Mouse (Mus musculus) lung, embryonic 16.5 days (tissue): ENCODE measurements around the gene Gm3625. TPM values are rescaled to one million over a fixed set of nuclear protein-coding genes. Genes with fewer than 3 reads are reported as not detected.

Source experiments
- ATAC-seq: fragments of 200-750 bp; cut with Nextera tagmentation; 2 replicates; pipeline ENCODE4 v1.8.0; 2017; ENCODE audit warnings: low read depth, mild to moderate bottlenecking, moderate library complexity
- H3K27ac ChIP-seq: fragments of 300-500 bp; sonication (generic); 2 replicates; pipeline ENCODE4 v1.5.1; 2014; ENCODE audit warnings: mild to moderate bottlenecking, control low read depth, low read length
- H3K27me3 ChIP-seq: fragments of 300-500 bp; sonication (generic); 2 replicates; pipeline ENCODE4 v1.6.1; 2014; ENCODE audit warnings: low read depth, low read length, mixed read lengths; ENCODE audit not compliant: control insufficient read depth, insufficient read depth
- H3K36me3 ChIP-seq: fragments of 300-500 bp; sonication (generic); 2 replicates; pipeline ENCODE4 v1.6.1; 2014; ENCODE audit warnings: low read length; ENCODE audit not compliant: control insufficient read depth, insufficient read depth
- H3K4me1 ChIP-seq: fragments of 300-500 bp; sonication (generic); replicated peaks from 2 replicates; pipeline ENCODE4 v1.6.1; 2014; ENCODE audit warnings: low read length, mixed read lengths; ENCODE audit not compliant: control insufficient read depth, insufficient read depth
- H3K4me2 ChIP-seq: fragments of 300-500 bp; sonication (generic); 2 replicates; pipeline ENCODE4 v1.6.1; 2014; ENCODE audit warnings: low read depth, low read length, control low read depth
- H3K4me3 ChIP-seq: fragments of 300-500 bp; sonication (generic); 2 replicates; pipeline ENCODE4 v1.5.1; 2014; ENCODE audit warnings: mild to moderate bottlenecking, low read length, control low read depth
- H3K9ac ChIP-seq: fragments of 300-500 bp; sonication (generic); 2 replicates; pipeline ENCODE4 v1.6.1; 2014; ENCODE audit warnings: low read length, control low read depth
- H3K9me3 ChIP-seq: fragments of 300-500 bp; sonication (generic); 2 replicates; pipeline ENCODE4 v1.6.1; 2016; ENCODE audit warnings: low read length; ENCODE audit not compliant: control insufficient read depth
- WGBS: fragments of 180-500 bp; shearing (Covaris S2); extraction: QIAGEN DNeasy Blood & Tissue Kit; methylation state at CpG from one replicate; pipeline ENCODE4 v1.1.7; 2014; 5-methylcytosine and 5-hydroxymethylcytosine counted together
- polyA plus RNA-seq: library from polyadenylated mRNA; unstranded; fragments of >200 nt; fragmentation: Nextera tagmentation; extraction: Ambion mirVana; gene quantifications from 2 replicates; pipeline ENCODE4 v1.2.1, GENCODE M21; 2015

Gene Gm3625
- polyA plus RNA-seq, 1 experiment from 2014 or later = not detected

DNA sequence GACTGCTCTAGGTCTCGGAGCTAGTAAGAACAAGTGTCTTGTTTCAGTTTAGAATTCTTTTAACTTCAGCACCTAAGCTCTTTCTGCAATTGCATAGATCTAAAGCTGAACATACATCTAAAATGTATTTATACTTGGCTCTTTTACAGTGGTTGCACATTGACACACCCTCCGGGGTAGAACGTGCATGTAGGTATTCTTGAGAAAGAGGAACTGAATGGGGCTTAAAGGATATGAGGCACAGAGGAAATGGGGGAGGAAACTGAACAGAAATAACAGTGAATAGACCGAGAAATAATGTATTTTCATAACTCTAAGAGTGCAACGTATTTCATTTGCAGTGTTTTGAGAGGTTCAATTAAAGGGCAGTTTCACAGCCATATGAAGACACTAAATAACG is 2.3 kb upstream of the Gm3625 start:
- no peaks in the 10 kb centered on the region for H3K9me3 ChIP-seq
- H3K27ac ChIP-seq = no peak overlapping the region
- no peak overlapping the region for H3K4me3 ChIP-seq
- WGBS = 62% methylated on average over 6 of the region's 6 CpGs
- no peak overlapping the region for H3K9ac ChIP-seq
- H3K4me1 ChIP-seq = peaks cover 7% of the 10 kb centered on the region
- no peaks in the 10 kb centered on the region for H3K27me3 ChIP-seq
- H3K36me3 ChIP-seq = no peaks in the 10 kb centered on the region
- ATAC-seq = no peak
- 0 out of 2 replicates have a peak overlapping the region, but pooled peaks have one; percentile 10 for H3K4me2 ChIP-seq

DNA sequence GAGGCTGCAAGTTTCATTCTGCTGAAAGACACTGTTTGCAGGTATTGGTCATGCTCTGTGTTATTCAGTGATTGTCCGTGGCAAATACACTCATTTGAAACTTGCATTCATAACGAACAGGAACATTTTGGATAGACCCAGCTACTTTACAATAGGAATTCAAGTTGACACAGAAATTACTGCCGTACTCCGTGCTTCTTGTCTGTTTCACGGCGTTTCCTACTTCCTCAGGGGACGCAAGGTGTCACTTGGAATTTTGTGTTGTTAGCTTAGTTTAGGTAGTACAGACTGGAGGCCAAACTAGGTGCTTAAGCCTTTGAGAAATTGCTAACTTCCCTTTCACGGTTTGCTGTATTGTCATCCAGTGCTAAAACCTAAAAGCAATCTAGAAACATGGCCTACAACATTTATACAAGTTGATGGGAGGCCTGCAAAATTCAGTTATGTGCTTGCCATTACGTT is 1.2 kb upstream of the Gm3625 start:
- ATAC-seq = no peak
- Histone ChIP-seq H3K9ac (peak overlapping the region; percentile 93), H3K27ac (no peak overlapping the region), H3K4me1 (peaks cover 7% of the 10 kb centered on the region), H3K9me3 (no peaks in the 10 kb centered on the region), H3K36me3 (no peaks in the 10 kb centered on the region), H3K4me2 (peak overlapping the region; percentile 92), H3K27me3 (no peaks in the 10 kb centered on the region), H3K4me3 (peak overlapping the region; percentile 93)
- WGBS = 44% methylated on average over 9 of the region's 9 CpGs

DNA sequence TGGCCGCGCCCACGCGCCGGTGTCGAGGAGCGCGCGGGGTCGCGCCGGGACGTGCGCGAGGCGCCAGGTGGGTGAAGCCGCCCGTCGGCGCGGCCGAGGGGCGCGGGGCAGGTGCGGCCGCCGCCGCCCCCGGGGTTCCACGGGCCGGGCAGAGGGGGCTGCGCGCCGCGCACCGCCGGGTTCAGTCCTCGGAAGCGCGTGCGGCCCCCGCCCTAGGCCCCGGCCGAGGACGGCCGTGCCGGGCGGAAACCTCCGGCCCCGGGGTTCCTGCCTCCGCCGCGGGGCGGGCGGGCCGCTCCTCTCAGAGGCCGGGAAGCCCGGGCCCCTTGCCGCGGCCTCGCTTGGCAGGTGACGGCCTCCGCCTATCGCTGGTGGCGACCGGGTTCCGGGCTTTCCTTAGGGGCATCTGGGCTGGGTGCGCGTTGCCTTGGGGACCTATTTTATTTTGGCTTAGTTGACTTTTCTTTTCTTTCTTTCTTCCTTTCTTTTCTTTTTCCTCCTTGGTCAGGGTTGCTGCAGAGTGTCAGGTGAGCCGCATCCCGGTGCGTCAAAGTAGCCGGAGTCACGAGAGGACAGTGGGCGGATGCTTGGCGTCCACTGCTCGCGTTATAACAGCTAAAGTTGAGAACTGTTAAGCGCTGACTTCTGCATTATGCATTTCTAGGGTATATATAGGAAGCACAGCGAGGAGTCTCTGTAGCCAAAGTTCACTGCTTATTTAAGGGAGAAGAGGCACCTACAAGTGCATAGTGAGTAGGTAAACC is 621 bp upstream of the Gm3625 start:
- Histone ChIP-seq H3K9me3 (no peaks in the 10 kb centered on the region), H3K4me1 (peaks cover 7% of the 10 kb centered on the region), H3K27ac (peak overlapping the region; percentile 88), H3K9ac (peak overlapping the region; percentile 93), H3K4me2 (peak overlapping the region; percentile 92), H3K36me3 (no peaks in the 10 kb centered on the region), H3K4me3 (peak overlapping the region; percentile 93), H3K27me3 (no peaks in the 10 kb centered on the region)
- ATAC-seq = peak; percentile 83
- WGBS = under 1% methylated on average over 56 of the region's 80 CpGs

DNA sequence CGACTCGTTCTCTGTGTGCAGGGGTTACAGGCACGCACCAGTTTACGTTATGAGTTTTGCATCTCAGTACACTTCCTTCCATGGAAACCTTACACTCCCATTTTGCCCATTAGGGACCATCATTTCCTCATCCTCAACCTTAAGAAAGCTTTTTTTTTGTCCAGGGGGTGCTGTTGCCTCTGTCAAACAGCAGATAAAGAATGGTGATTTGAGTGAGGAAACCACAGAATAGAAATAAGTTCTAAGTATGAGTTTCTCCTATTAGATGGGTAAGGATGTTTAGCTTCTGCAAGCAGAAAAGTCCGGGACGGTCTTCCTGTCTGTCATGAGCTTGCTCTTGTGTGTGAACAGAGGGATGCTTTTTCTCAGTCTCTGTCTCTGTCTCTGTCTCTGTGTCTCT is 702 bp downstream of the Gm3625 start:
- Histone ChIP-seq H3K9ac (peak overlapping the region; percentile 93; the same call in 1 of the 2 replicates), H3K27me3 (no peaks in the 10 kb centered on the region), H3K36me3 (no peaks in the 10 kb centered on the region), H3K27ac (no peak overlapping the region), H3K4me2 (peak overlapping the region; percentile 92), H3K4me3 (peak overlapping the region; percentile 93), H3K4me1 (peaks cover 7% of the 10 kb centered on the region), H3K9me3 (no peaks in the 10 kb centered on the region)
- ATAC-seq = no peak
- WGBS = 57% methylated on average over 6 of the region's 6 CpGs

DNA sequence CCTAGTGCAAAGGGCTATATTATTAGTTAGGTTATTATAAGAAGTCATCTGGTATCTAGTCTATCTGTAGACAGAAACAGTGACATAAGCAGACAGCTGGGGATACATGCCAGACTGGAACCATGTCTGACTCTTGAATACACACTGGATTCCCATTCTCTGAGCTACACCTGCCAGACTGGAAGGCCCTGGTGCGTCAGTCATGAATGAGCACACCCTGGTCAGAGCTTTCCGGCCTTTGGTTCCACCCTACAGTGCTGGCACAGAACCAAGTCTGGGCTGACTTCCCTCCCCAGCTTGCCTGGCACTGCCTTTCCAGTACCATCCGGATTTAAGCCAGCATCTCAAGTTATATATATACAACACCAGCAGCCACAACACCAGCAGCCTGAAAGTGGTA is 4.1 kb downstream of the Gm3625 start:
- no peaks in the 10 kb centered on the region for H3K36me3 ChIP-seq
- no peaks in the 10 kb centered on the region for H3K9me3 ChIP-seq
- H3K4me3 ChIP-seq = no peak overlapping the region
- WGBS = 45% methylated on average over 3 of the region's 3 CpGs
- H3K4me2 ChIP-seq = no peak overlapping the region
- no peak overlapping the region for H3K9ac ChIP-seq
- peak; percentile 11; the same call in 1 of the 2 replicates for ATAC-seq
- no peaks in the 10 kb centered on the region for H3K27me3 ChIP-seq
- H3K4me1 ChIP-seq = no peaks in the 10 kb centered on the region
- no peak overlapping the region for H3K27ac ChIP-seq

DNA sequence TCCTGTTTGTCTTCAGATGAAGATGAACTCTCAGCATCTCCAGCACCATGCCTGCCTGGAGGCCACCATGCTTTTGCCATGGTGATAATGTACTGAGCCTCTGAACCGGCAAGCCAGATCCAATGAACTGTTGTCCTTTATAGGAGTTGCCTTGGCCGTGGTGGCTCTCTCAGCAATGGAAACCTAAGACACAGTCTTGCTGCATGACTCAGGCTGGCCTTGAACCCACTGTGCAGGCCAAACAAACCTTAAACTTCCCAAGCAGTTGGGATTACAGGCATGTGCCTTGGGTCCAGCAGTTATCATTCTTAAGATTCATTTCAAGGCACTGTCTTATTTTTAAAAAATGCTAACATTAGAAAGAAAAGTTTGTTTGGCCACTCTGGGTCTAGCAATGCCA is 4.9 kb downstream of the Gm3625 start:
- no peak for ATAC-seq
- no peak overlapping the region for H3K4me3 ChIP-seq
- 69% methylated on average over 2 of the region's 2 CpGs for WGBS

DNA sequence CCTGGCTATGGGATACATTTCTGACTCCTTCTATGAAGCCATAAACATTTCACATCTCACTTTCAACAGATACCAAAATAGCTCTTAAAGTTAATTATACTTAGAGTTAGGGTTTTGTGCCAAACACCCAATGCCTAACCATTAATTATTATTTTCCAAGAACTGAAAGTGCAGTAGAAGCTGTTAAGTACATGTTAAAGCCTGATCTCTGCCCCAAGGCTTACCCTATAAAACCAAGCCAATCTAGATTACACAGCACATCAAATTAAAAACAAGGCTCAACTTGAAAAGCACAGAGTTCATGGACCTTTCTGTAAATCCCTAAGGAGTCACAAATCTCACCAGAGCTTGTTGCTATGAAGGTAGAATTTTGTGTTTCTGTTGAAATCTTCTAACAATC is 10.4 kb downstream of the Gm3625 start:
- H3K4me3 ChIP-seq = no peak overlapping the region
- no peak overlapping the region for H3K27ac ChIP-seq
- H3K9ac ChIP-seq = no peak overlapping the region
- no peaks in the 10 kb centered on the region for H3K27me3 ChIP-seq
- no peaks in the 10 kb centered on the region for H3K36me3 ChIP-seq
- no peak for ATAC-seq
- H3K9me3 ChIP-seq = no peaks in the 10 kb centered on the region
- H3K4me1 ChIP-seq = no peaks in the 10 kb centered on the region
- H3K4me2 ChIP-seq = no peak overlapping the region

More for the DNA sequence above, 4.9 kb downstream of the Gm3625 start:
- Histone ChIP-seq H3K27me3 (no peaks in the 10 kb centered on the region), H3K9ac (no peak overlapping the region), H3K4me1 (no peaks in the 10 kb centered on the region), H3K9me3 (no peaks in the 10 kb centered on the region), H3K27ac (no peak overlapping the region), H3K36me3 (no peaks in the 10 kb centered on the region), H3K4me2 (no peak overlapping the region)

DNA sequence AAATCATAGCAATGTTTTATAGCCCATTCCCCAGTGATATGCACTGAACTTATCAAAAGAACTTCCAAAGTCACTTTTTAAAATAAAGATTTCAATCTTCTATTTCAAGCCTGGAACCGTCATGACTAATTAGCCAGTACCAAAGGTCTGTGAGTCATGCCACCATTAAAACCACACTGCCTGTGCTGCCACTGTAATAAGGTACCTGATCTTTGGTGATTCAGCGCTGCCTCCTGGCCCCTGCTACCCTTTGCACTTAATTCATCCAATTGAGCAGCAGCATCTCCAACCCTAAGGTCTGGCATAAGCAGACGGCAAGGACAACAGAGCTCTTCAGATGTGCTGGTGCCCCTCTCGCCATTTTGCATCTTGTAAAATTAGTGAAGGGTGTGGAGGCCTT is 18.7 kb downstream of the Gm3625 start:
- 81% methylated on average over 4 of the region's 4 CpGs for WGBS
- no peak overlapping the region for H3K4me3 ChIP-seq
- no peak for ATAC-seq

DNA sequence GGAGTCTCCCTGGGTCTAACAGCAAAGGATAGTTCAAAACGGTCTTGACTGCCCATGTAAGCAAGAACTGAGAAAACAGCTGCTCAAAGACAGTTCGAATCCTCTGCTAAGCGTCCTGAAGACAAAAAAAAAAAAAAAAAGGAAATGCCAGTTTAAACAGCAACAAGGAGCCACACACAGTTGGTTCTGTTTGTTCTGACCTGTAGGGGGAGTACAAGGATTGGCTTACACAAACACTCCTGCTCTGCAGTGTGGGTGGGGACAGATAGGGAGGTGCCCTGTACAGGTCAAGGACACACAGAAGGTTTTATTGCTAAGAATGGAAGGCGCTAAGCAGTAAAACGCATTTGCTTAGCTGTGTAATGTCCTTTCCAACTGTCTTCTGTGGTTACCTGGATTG is 20.9 kb downstream of the Gm3625 start:
- peak; percentile 81; the same call in 1 of the 2 replicates for ATAC-seq
- Histone ChIP-seq H3K4me2 (no peak overlapping the region), H3K9me3 (no peaks in the 10 kb centered on the region), H3K4me3 (no peak overlapping the region), H3K9ac (no peak overlapping the region), H3K36me3 (no peaks in the 10 kb centered on the region), H3K27me3 (no peaks in the 10 kb centered on the region), H3K4me1 (no peaks in the 10 kb centered on the region), H3K27ac (no peak overlapping the region)
- 20% methylated on average over 5 of the region's 5 CpGs for WGBS

More for the DNA sequence above, 18.7 kb downstream of the Gm3625 start:
- H3K4me1 ChIP-seq = no peaks in the 10 kb centered on the region
- H3K9me3 ChIP-seq = no peaks in the 10 kb centered on the region
- no peak overlapping the region for H3K27ac ChIP-seq
- H3K27me3 ChIP-seq = no peaks in the 10 kb centered on the region
- no peak overlapping the region for H3K9ac ChIP-seq
- no peak overlapping the region for H3K4me2 ChIP-seq
- no peaks in the 10 kb centered on the region for H3K36me3 ChIP-seq
